Mouse (Mus musculus): Measurements from ENCODE around the gene Cmss1. TPM values are rescaled to one million over a fixed set of nuclear protein-coding genes. Genes with fewer than 3 reads are reported as not detected.

Gene Cmss1
- polyA plus RNA-seq, 1 experiment = 14.1 TPM

GRCm38 (mm10) chr16:57485265-57485664 is 121.4 kb downstream of the Cmss1 start:
- H3K4me1 ChIP-seq (ENCODE audit: control insufficient read depth, insufficient read depth, low read length) = no peaks in the 10 kb centered on the region
- H3K9me3 ChIP-seq (replicated peaks; ENCODE audit: control insufficient read depth, insufficient read depth, low read length, poor library complexity, severe bottlenecking) = no peaks in the 10 kb centered on the region
- no peak overlapping the region for H3K4me3 ChIP-seq (ENCODE audit: low read depth, low read length)
- TF ChIP-seq EP300 (IDR thresholded peaks at IDR 0.05; ENCODE audit: insufficient read depth, low read depth, low read length) = no peak
- TF ChIP-seq CTCF (IDR thresholded peaks at IDR 0.05; ENCODE audit: low read depth, low read length) = no peak
- no peak for TF ChIP-seq POLR2A (IDR thresholded peaks at IDR 0.05; ENCODE audit: insufficient read depth, low read length)
- H3K9ac ChIP-seq (ENCODE audit: low read depth, poor library complexity, severe bottlenecking) = no peak overlapping the region
- H3K27me3 ChIP-seq (ENCODE audit: control insufficient read depth, insufficient read depth, low read length, poor library complexity, severe bottlenecking) = no peaks in the 10 kb centered on the region
- no peak overlapping the region for H3K27ac ChIP-seq (ENCODE audit: insufficient read depth, low read length)
- no peaks in the 10 kb centered on the region for H3K36me3 ChIP-seq (ENCODE audit: control insufficient read depth, insufficient read depth, low read length, poor library complexity, severe bottlenecking)

- no peaks in the 10 kb centered on the region for H3K27me3 ChIP-seq (ENCODE audit: control insufficient read depth, insufficient read depth, low read length, poor library complexity, severe bottlenecking)
- no peaks in the 10 kb centered on the region for H3K4me1 ChIP-seq (ENCODE audit: control insufficient read depth, insufficient read depth, low read length)
- H3K4me3 ChIP-seq (ENCODE audit: low read depth, low read length) = no peak overlapping the region
- no peak overlapping the region for H3K27ac ChIP-seq (ENCODE audit: insufficient read depth, low read length)
- no peak for TF ChIP-seq EP300 (IDR thresholded peaks at IDR 0.05; ENCODE audit: insufficient read depth, low read depth, low read length)
- TF ChIP-seq CTCF (IDR thresholded peaks at IDR 0.05; ENCODE audit: low read depth, low read length) = no peak
- no peak for TF ChIP-seq POLR2A (IDR thresholded peaks at IDR 0.05; ENCODE audit: insufficient read depth, low read length)
- no peaks in the 10 kb centered on the region for H3K36me3 ChIP-seq (ENCODE audit: control insufficient read depth, insufficient read depth, low read length, poor library complexity, severe bottlenecking)
- no peaks in the 10 kb centered on the region for H3K9me3 ChIP-seq (replicated peaks; ENCODE audit: control insufficient read depth, insufficient read depth, low read length, poor library complexity, severe bottlenecking)
- H3K9ac ChIP-seq (ENCODE audit: low read depth, poor library complexity, severe bottlenecking) = no peak overlapping the region
Measured at GRCm38 (mm10) chr16:57484043-57484795, 122.4 kb downstream of the Cmss1 start.

- no peak overlapping the region for H3K9ac ChIP-seq (ENCODE audit: low read depth, poor library complexity, severe bottlenecking)
- H3K36me3 ChIP-seq (ENCODE audit: control insufficient read depth, insufficient read depth, low read length, poor library complexity, severe bottlenecking) = no peaks in the 10 kb centered on the region
- no peak for TF ChIP-seq EP300 (IDR thresholded peaks at IDR 0.05; ENCODE audit: insufficient read depth, low read depth, low read length)
- H3K4me3 ChIP-seq (ENCODE audit: low read depth, low read length) = no peak overlapping the region
- H3K4me1 ChIP-seq (ENCODE audit: control insufficient read depth, insufficient read depth, low read length) = no peaks in the 10 kb centered on the region
- H3K27ac ChIP-seq (ENCODE audit: insufficient read depth, low read length) = no peak overlapping the region
- no peaks in the 10 kb centered on the region for H3K27me3 ChIP-seq (ENCODE audit: control insufficient read depth, insufficient read depth, low read length, poor library complexity, severe bottlenecking)
- H3K9me3 ChIP-seq (replicated peaks; ENCODE audit: control insufficient read depth, insufficient read depth, low read length, poor library complexity, severe bottlenecking) = no peaks in the 10 kb centered on the region
Measured at GRCm38 (mm10) chr16:57483503-57483902, 123.2 kb downstream of the Cmss1 start.

GRCm38 (mm10) chr16:57482911-57483310 is 123.8 kb downstream of the Cmss1 start:
- Histone ChIP-seq H3K4me1 (ENCODE audit: control insufficient read depth, insufficient read depth, low read length) (no peaks in the 10 kb centered on the region), H3K36me3 (ENCODE audit: control insufficient read depth, insufficient read depth, low read length, poor library complexity, severe bottlenecking) (no peaks in the 10 kb centered on the region), H3K27ac (ENCODE audit: insufficient read depth, low read length) (no peak overlapping the region), H3K9ac (ENCODE audit: low read depth, poor library complexity, severe bottlenecking) (no peak overlapping the region), H3K27me3 (ENCODE audit: control insufficient read depth, insufficient read depth, low read length, poor library complexity, severe bottlenecking) (no peaks in the 10 kb centered on the region), H3K9me3 (replicated peaks; ENCODE audit: control insufficient read depth, insufficient read depth, low read length, poor library complexity, severe bottlenecking) (no peaks in the 10 kb centered on the region), H3K4me3 (ENCODE audit: low read depth, low read length) (no peak overlapping the region)
- TF ChIP-seq POLR2A (IDR thresholded peaks at IDR 0.05; ENCODE audit: insufficient read depth, low read length) = no peak
- TF ChIP-seq CTCF (IDR thresholded peaks at IDR 0.05; ENCODE audit: low read depth, low read length) = no peak
- TF ChIP-seq EP300 (IDR thresholded peaks at IDR 0.05; ENCODE audit: insufficient read depth, low read depth, low read length) = no peak

GRCm38 (mm10) chr16:57482264-57482663 is 124.4 kb downstream of the Cmss1 start:
- H3K9me3 ChIP-seq (replicated peaks; ENCODE audit: control insufficient read depth, insufficient read depth, low read length, poor library complexity, severe bottlenecking) = no peaks in the 10 kb centered on the region
- no peak overlapping the region for H3K4me3 ChIP-seq (ENCODE audit: low read depth, low read length)
- no peaks in the 10 kb centered on the region for H3K27me3 ChIP-seq (ENCODE audit: control insufficient read depth, insufficient read depth, low read length, poor library complexity, severe bottlenecking)
- H3K27ac ChIP-seq (ENCODE audit: insufficient read depth, low read length) = no peak overlapping the region
- no peaks in the 10 kb centered on the region for H3K36me3 ChIP-seq (ENCODE audit: control insufficient read depth, insufficient read depth, low read length, poor library complexity, severe bottlenecking)
- TF ChIP-seq POLR2A (IDR thresholded peaks at IDR 0.05; ENCODE audit: insufficient read depth, low read length) (no peak), EP300 (IDR thresholded peaks at IDR 0.05; ENCODE audit: insufficient read depth, low read depth, low read length) (no peak), CTCF (IDR thresholded peaks at IDR 0.05; ENCODE audit: low read depth, low read length) (no peak)
- no peaks in the 10 kb centered on the region for H3K4me1 ChIP-seq (ENCODE audit: control insufficient read depth, insufficient read depth, low read length)
- H3K9ac ChIP-seq (ENCODE audit: low read depth, poor library complexity, severe bottlenecking) = no peak overlapping the region

GRCm38 (mm10) chr16:57479776-57480175 is 126.9 kb downstream of the Cmss1 start:
- Histone ChIP-seq H3K4me3 (ENCODE audit: low read depth, low read length) (no peak overlapping the region), H3K9me3 (replicated peaks; ENCODE audit: control insufficient read depth, insufficient read depth, low read length, poor library complexity, severe bottlenecking) (no peaks in the 10 kb centered on the region), H3K27ac (ENCODE audit: insufficient read depth, low read length) (no peak overlapping the region), H3K9ac (ENCODE audit: low read depth, poor library complexity, severe bottlenecking) (no peak overlapping the region), H3K27me3 (ENCODE audit: control insufficient read depth, insufficient read depth, low read length, poor library complexity, severe bottlenecking) (no peaks in the 10 kb centered on the region), H3K36me3 (ENCODE audit: control insufficient read depth, insufficient read depth, low read length, poor library complexity, severe bottlenecking) (no peaks in the 10 kb centered on the region), H3K4me1 (ENCODE audit: control insufficient read depth, insufficient read depth, low read length) (no peaks in the 10 kb centered on the region)
- no peak for TF ChIP-seq EP300 (IDR thresholded peaks at IDR 0.05; ENCODE audit: insufficient read depth, low read depth, low read length)

Measured in ES-Bruce4 (cell line).